Mouse (Mus musculus): Measurements from ENCODE around the gene Tsr3.
A peak's percentile ranks its signal among the peaks of the same experiment; 100 is the strongest.

Tsr3 gene

GRCm38 (mm10) chr17:25244239-25244638 is 4.3 kb downstream of the Tsr3 start:
- no peak for DNase-seq

GRCm38 (mm10) chr17:25248033-25248750 is 8.2 kb downstream of the Tsr3 start:
- DNase-seq: peak; percentile 35 to 50

- no peak for DNase-seq
Observed at GRCm38 (mm10) chr17:25250181-25250835, 10.3 kb downstream of the Tsr3 start.

GRCm38 (mm10) chr17:25252643-25253042 is 12.7 kb downstream of the Tsr3 start:
- DNase-seq: no peak

GRCm38 (mm10) chr17:25253760-25254159 is 13.8 kb downstream of the Tsr3 start:
- DNase-seq: peak; percentile 57 to 82

- DNase-seq: peak in 1 of 2 experiments; percentile 3
Observed at GRCm38 (mm10) chr17:25255110-25255509, 15.1 kb downstream of the Tsr3 start.

- DNase-seq: peak; percentile 52 to 63
Observed at GRCm38 (mm10) chr17:25256140-25256754, 16.3 kb downstream of the Tsr3 start, which contains the start of gene Baiap3. TSS of gene Baiap3 (minus strand) at chr17:25256364.

- peak in 1 of 2 experiments; percentile 52 for DNase-seq
Observed at GRCm38 (mm10) chr17:25257804-25258261, 17.9 kb downstream of the Tsr3 start.

GRCm38 (mm10) chr17:25264453-25264852 is 24.5 kb downstream of the Tsr3 start:
- DNase-seq: no peak

GRCm38 (mm10) chr17:25270795-25271335 is 30.9 kb downstream of the Tsr3 start:
- no peak for DNase-seq

- peak; percentile 9 to 37 for DNase-seq
Observed at GRCm38 (mm10) chr17:25272326-25272725, 32.4 kb downstream of the Tsr3 start.

- peak in 1 of 2 experiments; percentile 87 for DNase-seq
Observed at GRCm38 (mm10) chr17:25272951-25273705, 33.2 kb downstream of the Tsr3 start.

GRCm38 (mm10) chr17:25273706-25274501 is 33.9 kb downstream of the Tsr3 start:
- peak; percentile 93 to 98 for DNase-seq

GRCm38 (mm10) chr17:25274571-25275346 is 34.8 kb downstream of the Tsr3 start, which contains the start of gene Ube2i:
TSS of gene Ube2i (minus strand) at chr17:25274622.
- no peak for DNase-seq

- no peak for DNase-seq
Observed at GRCm38 (mm10) chr17:25275833-25276232, 35.9 kb downstream of the Tsr3 start.

GRCm38 (mm10) chr17:25282133-25282532 is 42.2 kb downstream of the Tsr3 start:
- DNase-seq: peak in 1 of 2 experiments; percentile 32

GRCm38 (mm10) chr17:25285033-25285432 is 45.1 kb downstream of the Tsr3 start:
- peak; percentile 52 to 63 for DNase-seq

GRCm38 (mm10) chr17:25288842-25289241 is 48.9 kb downstream of the Tsr3 start:
- peak; percentile 40 to 48 for DNase-seq

- DNase-seq: no peak
Observed at GRCm38 (mm10) chr17:25290411-25290810, 50.4 kb downstream of the Tsr3 start.

Measured in thymus, postnatal 36 days (tissue).